Mouse (Mus musculus) left cerebral cortex, adult 9 months (tissue): ENCODE data around the gene Hydin.
"Not testable (repeated sequence)": the region's sequence is repeated elsewhere in the genome, so short reads cannot be mapped to it uniquely, and the experiment has no call there.

ENCODE experiments used
- DNase-seq, 2 experiments: peaks; one replicate each; pipeline ENCODE4 v3.0.0; 2022; ENCODE audit warnings: low spot score in 2 of 2

Gene Hydin

DNA sequence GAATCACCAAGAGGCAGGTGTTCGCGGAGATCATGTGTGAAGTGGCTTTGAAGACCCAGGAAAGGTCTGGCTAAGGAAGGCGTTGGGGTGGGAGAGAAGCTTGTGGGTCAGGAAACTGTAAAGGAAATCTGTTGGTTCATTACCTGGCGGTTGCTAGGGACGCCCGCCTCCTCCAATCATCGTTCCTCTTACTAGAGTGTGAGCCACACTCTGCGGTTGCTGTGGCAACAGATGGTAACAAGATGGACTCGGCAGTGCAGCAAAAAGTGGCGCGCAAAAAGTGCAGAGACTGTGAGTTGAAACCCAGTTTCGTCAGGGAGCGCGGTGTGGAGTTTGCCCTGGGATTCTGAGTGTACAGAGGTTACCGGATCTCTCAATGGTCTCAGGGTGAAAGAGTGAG is at the start of gene Hydin:
Gene Hydin, plus strand, starts transcription at position 237 of the 400 bp plus-strand sequence.
- peak; percentile 51 to 91 for DNase-seq

GRCm38 (mm10) chr8:110217198-110217597 is 49.6 kb upstream of the Hydin start:
- no peak for DNase-seq

DNA sequence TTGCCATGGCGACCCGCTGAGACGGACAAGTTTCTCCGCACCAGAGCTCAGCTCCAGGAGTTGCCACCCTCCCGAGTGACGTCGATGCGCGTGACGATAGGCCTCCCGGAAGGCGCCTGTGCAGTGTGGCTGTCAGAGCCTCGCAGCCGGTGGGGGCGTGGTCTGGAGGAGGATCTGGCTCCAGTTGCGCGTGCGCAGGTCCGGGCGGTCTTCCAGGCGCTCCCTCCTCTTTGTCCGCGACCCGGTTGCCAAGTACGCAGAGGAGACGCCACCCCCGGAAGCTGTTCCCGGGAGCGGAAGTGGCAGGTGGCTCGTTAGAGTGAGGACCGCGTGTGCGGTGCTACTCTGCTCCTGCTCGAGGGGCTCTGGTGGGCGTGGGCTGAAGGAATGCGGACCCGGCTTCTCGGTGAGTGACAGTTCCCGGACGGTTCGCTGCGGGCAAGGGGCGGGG is 49.1 kb upstream of the Hydin start:
- peak; percentile 99 for DNase-seq

GRCm38 (mm10) chr8:110218511-110218910 is 48.3 kb upstream of the Hydin start:
- DNase-seq: no peak

GRCm38 (mm10) chr8:110220936-110221335 is 45.8 kb upstream of the Hydin start:
- no peak for DNase-seq

GRCm38 (mm10) chr8:110230803-110231202 is 36.0 kb upstream of the Hydin start:
- no peak for DNase-seq

GRCm38 (mm10) chr8:110242278-110243177 is 24.2 kb upstream of the Hydin start:
- no peak for DNase-seq

- no peak for DNase-seq
These were observed 22.2 kb upstream of the Hydin start for GRCm38 (mm10) chr8:110244566-110244965.

- DNase-seq: no peak
These were observed 19.5 kb upstream of the Hydin start for GRCm38 (mm10) chr8:110247238-110247637.

DNA sequence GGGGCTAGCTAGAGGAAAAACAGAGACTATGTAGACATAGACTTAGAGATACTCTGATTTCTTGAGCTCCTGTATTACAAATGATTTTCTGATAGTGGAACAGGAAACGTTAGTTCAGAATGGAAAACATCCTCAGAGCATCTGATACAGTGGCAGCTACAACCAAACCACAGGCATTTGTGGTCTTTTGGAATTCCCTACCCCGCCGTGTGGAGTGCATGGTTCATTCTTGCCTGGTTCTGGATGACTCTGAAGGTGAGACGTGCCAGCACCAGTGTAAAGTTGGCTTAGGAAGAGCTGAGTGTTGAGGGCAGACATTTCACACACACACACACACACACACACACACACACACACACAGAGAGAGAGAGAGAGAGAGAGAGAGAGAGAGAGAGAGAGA is 12.8 kb upstream of the Hydin start:
- DNase-seq: no peak

- DNase-seq: no peak
These were observed 926 bp upstream of the Hydin start for GRCm38 (mm10) chr8:110265796-110266305.

- DNase-seq: no peak
These were observed 491 bp downstream of the Hydin start for GRCm38 (mm10) chr8:110267268-110267667.

DNA sequence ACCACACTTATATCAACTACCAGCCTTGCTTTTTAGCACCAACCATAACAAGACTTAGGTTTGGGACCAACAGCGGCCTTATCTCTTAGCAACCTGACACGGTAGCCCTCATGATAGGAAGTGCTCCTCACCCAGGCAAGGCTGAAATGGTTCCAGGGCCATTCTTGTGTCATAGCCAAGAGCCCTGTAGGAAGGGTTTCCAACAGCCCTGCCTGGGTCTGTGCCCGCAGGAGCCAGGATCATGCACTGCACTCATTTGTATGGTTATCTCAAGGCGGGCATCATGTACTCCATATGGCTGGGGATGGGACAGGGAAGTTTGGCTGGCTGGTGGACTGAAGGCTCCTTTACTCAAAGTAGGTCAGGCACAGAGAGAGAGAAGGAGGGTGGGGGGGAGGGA is 3.9 kb downstream of the Hydin start:
- no peak for DNase-seq

GRCm38 (mm10) chr8:110273394-110273793 is 6.6 kb downstream of the Hydin start:
- no peak for DNase-seq

GRCm38 (mm10) chr8:110275465-110276258 is 8.9 kb downstream of the Hydin start:
- DNase-seq: no peak

GRCm38 (mm10) chr8:110276259-110276560 is 9.4 kb downstream of the Hydin start:
- DNase-seq: no peak

DNA sequence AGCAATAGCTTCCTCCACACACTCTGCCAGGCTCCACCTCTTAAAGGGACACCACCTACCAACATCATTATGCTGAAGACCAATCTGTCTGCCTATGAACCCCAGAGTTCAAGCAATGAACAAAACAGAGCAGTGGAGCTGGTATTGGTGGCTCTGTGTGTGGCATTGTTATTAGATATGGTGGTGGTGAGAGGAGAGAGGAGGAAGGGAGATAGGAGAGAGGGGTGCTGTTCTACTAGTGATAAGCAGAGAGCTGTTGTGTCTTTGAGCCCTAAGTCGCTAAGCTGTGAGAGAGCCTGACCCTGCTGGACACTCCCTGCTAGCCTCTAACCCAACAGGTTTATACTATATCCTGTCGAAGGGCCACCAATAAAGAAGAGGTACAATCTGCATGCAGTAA is 45.9 kb downstream of the Hydin start:
- no peak for DNase-seq

GRCm38 (mm10) chr8:110315826-110316225 is 49.0 kb downstream of the Hydin start:
- DNase-seq: no peak

GRCm38 (mm10) chr8:110319586-110319985 is 52.8 kb downstream of the Hydin start:
- no peak for DNase-seq

GRCm38 (mm10) chr8:110321446-110321845 is 54.7 kb downstream of the Hydin start:
- DNase-seq: no peak

DNA sequence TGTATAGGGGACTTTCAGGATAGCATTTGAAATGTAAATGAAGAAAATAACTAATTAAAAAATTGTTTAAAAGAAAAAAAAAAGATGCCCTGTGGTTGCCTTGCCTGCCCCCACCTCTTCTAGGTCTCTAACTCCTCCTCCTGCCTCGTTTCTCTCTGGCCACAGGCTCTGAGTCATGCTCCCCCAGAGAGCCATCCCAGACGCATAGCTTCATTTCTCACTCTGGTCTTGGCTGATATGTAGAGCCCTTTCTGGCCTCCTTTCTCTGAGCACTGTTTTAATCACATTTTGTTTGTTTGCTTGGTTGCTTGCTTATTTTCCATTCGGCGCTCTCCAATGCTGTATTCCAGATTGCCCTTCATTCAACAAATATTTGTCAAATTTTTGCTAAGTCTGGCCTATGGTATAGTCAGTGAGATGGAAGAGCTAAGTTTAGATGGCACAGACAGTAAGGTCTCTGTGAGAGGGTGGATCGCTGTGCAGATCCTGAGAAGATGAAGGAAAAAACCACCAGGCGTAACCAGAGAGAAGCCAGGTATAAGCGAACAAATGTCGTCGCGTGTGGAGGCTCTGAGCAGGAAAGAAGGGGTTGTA is 57.3 kb downstream of the Hydin start:
- DNase-seq: no peak

DNA sequence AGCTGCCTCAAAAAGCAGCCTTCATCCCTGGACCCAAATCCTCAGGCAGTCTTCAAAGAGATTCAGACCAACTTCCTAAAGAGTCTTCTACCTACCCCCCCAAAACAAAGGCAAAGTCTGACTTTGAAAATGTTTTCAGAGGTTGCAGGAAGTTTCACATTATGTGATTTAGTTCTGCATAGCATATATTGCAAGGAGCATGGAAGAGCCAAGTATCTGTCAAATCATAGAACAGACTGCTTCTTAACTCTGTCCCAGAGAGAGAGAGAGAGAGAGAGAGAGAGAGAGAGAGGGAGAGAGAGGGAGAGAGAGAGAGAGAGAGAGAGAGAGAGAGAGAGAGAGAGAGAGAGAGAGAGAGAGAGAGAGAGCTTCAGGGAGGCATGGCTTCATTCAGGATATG is 60.3 kb downstream of the Hydin start:
- DNase-seq: not testable (repeated sequence)
